Mouse (Mus musculus) duodenum, adult 2 months (tissue): Measurements from ENCODE around the gene Hist1h2bj. TPM values are rescaled to one million over a fixed set of nuclear protein-coding genes. Genes with fewer than 3 reads are reported as not detected.

ENCODE experiments used
- polyA plus RNA-seq: library from polyadenylated mRNA; depleted of rRNA; stranded (reverse); fragments of >200 nt; gene quantifications from 2 replicates; pipeline ENCODE4 v1.2.3, GENCODE M21; 2012; ENCODE audit warnings: low replicate concordance; rRNA removed

The Hist1h2bj gene
- polyA plus RNA-seq: 19.4 and 20.7 TPM in 2 replicates

GRCm38 (mm10) chr13:22042568-22043502 is at the start of gene Hist1h2bj, which contains the start of gene Hist1h2ag:
Gene Hist1h2bj (plus strand): TSS chr13:22043214.
Gene Hist1h2ag (minus strand): TSS chr13:22042944.

GRCm38 (mm10) chr13:22009642-22010041 is 33.4 kb upstream of the Hist1h2bj start, which contains the start of gene Prss16:
Gene Prss16 (minus strand): TSS chr13:22009742.

GRCm38 (mm10) chr13:22035267-22036148 is 7.5 kb upstream of the Hist1h2bj start, which contains the start of the genes Hist1h2ah and Hist1h2bk:
Gene Hist1h2ah (minus strand): TSS chr13:22035568.
Gene Hist1h2bk (plus strand): TSS chr13:22035870.

GRCm38 (mm10) chr13:22041142-22041536 is 1.9 kb upstream of the Hist1h2bj start, which contains the start of gene Hist1h4i:
Gene Hist1h4i (minus strand): TSS chr13:22041362.

DNA sequence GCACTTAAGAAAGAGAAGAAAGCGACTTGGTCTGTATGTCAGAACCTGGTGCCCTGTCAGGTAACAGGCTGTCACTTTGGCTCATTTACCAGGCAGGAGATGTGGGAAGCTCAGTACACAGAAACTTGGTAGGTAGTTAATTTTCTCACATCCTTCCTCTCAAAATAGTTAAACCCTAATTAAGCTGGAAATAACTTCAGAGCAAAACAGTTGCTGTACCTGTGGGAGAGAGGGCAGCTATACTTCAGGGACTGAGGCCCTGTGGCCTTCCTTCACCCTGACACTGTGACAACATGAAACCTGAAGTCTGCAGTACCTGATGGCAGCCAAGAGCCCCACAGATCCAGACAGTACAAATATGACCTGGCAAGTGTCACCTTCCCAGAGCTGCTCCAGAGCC is 41.1 kb downstream of the Hist1h2bj start, which contains the start of gene Vmn1r188:
Gene Vmn1r188 (plus strand): TSS at position 301 of the 400 bp plus-strand sequence.

Other genes starting within 250 kb of the Hist1h2bj start
- gene Hist1h2bq, start 233.0 kb upstream of the Hist1h2bj start, polyA plus RNA-seq: 23.5 and 27.4 TPM in 2 replicates
- not detected in 2 replicates for gene Hist1h2ao, start 232.7 kb upstream of the Hist1h2bj start, polyA plus RNA-seq
- gene Hist1h4m, start 231.5 kb upstream of the Hist1h2bj start, polyA plus RNA-seq: 1.3 and 6.9 TPM in 2 replicates
- gene Hist1h4n, start 211.0 kb upstream of the Hist1h2bj start, polyA plus RNA-seq: 20.7 and 25.5 TPM in 2 replicates
- 223 and 1,937 TPM in 2 replicates for gene Hist1h2ap, start 209.7 kb upstream of the Hist1h2bj start, polyA plus RNA-seq
- gene Hist1h2br, start 209.5 kb upstream of the Hist1h2bj start, polyA plus RNA-seq: 22.5 and 29.8 TPM in 2 replicates
- gene Zfp184, start 98.1 kb upstream of the Hist1h2bj start, polyA plus RNA-seq: 0.14 and 0.51 TPM in 2 replicates
- gene Pom121l2, start 62.0 kb upstream of the Hist1h2bj start, polyA plus RNA-seq: not detected in 2 replicates
- 1.4 and 2.5 TPM in 2 replicates for gene Prss16, start 33.5 kb upstream of the Hist1h2bj start, polyA plus RNA-seq
- gene Hist1h2ah, start 7.6 kb upstream of the Hist1h2bj start, polyA plus RNA-seq: 34.5 and 86.3 TPM in 2 replicates
- gene Hist1h2bk, start 7.3 kb upstream of the Hist1h2bj start, polyA plus RNA-seq: 17.4 and 23.1 TPM in 2 replicates
- gene Hist1h4i, start 1.9 kb upstream of the Hist1h2bj start, polyA plus RNA-seq: 4.0 and 9.6 TPM in 2 replicates
- 6.2 and 30.8 TPM in 2 replicates for gene Hist1h2ag, start 270 bp upstream of the Hist1h2bj start, polyA plus RNA-seq
- gene Vmn1r188, start 41.2 kb downstream of the Hist1h2bj start, polyA plus RNA-seq: not detected in 2 replicates
- not detected in 2 replicates for gene Vmn1r189, start 62.6 kb downstream of the Hist1h2bj start, polyA plus RNA-seq
- not detected in 2 replicates for gene Vmn1r191, start 140.8 kb downstream of the Hist1h2bj start, polyA plus RNA-seq
- not detected in 2 replicates for gene Vmn1r192, start 147.9 kb downstream of the Hist1h2bj start, polyA plus RNA-seq
- not detected in 2 replicates for gene Vmn1r193, start 179.9 kb downstream of the Hist1h2bj start, polyA plus RNA-seq
- not detected in 2 replicates for gene Vmn1r194, start 201.0 kb downstream of the Hist1h2bj start, polyA plus RNA-seq
- not detected in 2 replicates for gene Vmn1r195, start 227.3 kb downstream of the Hist1h2bj start, polyA plus RNA-seq
- gene Vmn1r196, start 246.7 kb downstream of the Hist1h2bj start, polyA plus RNA-seq: not detected in 2 replicates